Mouse (Mus musculus) Patski (cell line): Measurements from ENCODE around the gene Fbp1. TPM values are rescaled to one million over a fixed set of nuclear protein-coding genes. Genes with fewer than 3 reads are reported as not detected.
A peak's percentile ranks its signal among the peaks of the same experiment; 100 is the strongest.
"Not testable (repeated sequence)": the region's sequence is repeated elsewhere in the genome, so short reads cannot be mapped to it uniquely, and the experiment has no call there.

ENCODE experiments used
- ATAC-seq: fragments of 100-300 bp; one replicate; pipeline ENCODE4 v1.8.0; 2021
- CTCF ChIA-PET: fragments of 350-600 bp; sonication (Branson Sonifier 250); formaldehyde crosslinking; loops from one replicate; lab custom pipeline; 2022; ENCODE audit warnings: inconsistent platforms; lab: Charles Lee
- POLR2A ChIA-PET: fragments of 350-600 bp; sonication (Branson Sonifier 250); formaldehyde crosslinking; loops from one replicate; lab custom pipeline; 2022; ENCODE audit warnings: antibody characterized with exemption, inconsistent platforms; lab: Charles Lee
- DNase-seq: peaks from one replicate; pipeline ENCODE4 v3.0.0-alpha.2; 2011; ENCODE audit warnings: low read depth, low spot score
- H3K27me3 ChIP-seq: fragments of 371-371 bp; one replicate; pipeline ENCODE4 v1.5.1; 2021
- CTCF ChIP-seq: fragments of 100-300 bp; IDR thresholded peaks from one replicate; pipeline ENCODE4 v1.5.1; 2021
- in situ Hi-C: fragments of 300-500 bp; cut with MboI; formaldehyde crosslinking; loops from 3 replicates; pipeline ENCODE4 v1.11.1; 2018; ENCODE audit warnings: low pct_unique_long_range_greater_than_20kb, mixed read lengths
- polyA plus RNA-seq: library from polyadenylated mRNA; unstranded; gene quantifications from one replicate; pipeline ENCODE4 v1.2.3, GENCODE M21; 2021

The Fbp1 gene
- polyA plus RNA-seq, 1 experiment from 2014 or later, result not detected

GRCm38 (mm10) chr13:62856850-62857249, 31.2 kb downstream of the Fbp1 start:
- no peak for DNase-seq
- ChIA-PET POLR2A (no interaction called here), CTCF (interaction anchor here (0.7 to 2.4 kb wide), 15 partner anchors 8 to 386 kb away, joined by 3 to 8 read pairs (median 3); no protein-coding TSS in a partner anchor)
- H3K27me3 ChIP-seq, result no peaks in the 10 kb centered on the region
- in situ Hi-C loops, result loop anchor here (10.0 to 25.0 kb wide), 2 partner anchors 392 to 920 kb away; partner anchors contain the start of gene Gm49359
- ATAC-seq, result no peak
- TF ChIP-seq CTCF, result no peak

DNA sequence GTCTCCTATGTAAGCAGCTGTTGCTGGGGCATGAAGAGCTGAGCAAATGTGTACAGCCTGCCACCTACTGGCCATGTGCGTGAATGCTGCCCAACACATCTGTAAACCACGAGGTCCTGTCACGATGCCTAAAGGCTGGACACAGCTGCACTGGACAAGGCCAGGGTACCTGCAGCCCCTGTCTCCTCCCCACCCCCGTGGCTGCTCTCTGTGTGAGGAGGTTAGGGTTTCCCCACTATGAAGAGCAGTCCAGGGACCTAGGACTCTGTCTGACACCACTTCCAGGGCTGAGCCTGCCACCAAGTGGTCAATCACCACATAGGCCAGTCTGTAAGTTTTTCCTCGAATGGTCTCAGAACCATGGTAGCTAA, 31.8 kb downstream of the Fbp1 start:
- no peaks in the 10 kb centered on the region for H3K27me3 ChIP-seq
- ATAC-seq, result peak; percentile 97
- peak; percentile 97 for TF ChIP-seq CTCF
- in situ Hi-C loops, result loop anchor here (10.0 to 25.0 kb wide), 2 partner anchors 391 to 919 kb away; partner anchors contain the start of gene Gm49359
- POLR2A ChIA-PET, result no interaction called here
- DNase-seq, result peak; percentile 30
- CTCF ChIA-PET, result interaction anchor here (0.7 to 2.4 kb wide), 15 partner anchors 8 to 386 kb away, joined by 3 to 8 read pairs (median 3); no protein-coding TSS in a partner anchor

GRCm38 (mm10) chr13:62855396-62856304, 32.4 kb downstream of the Fbp1 start:
- DNase-seq, result no peak
- ChIA-PET CTCF (interaction anchor here (0.7 to 2.7 kb wide), 12 partner anchors 9 to 228 kb away, joined by 3 to 18 read pairs (median 4); no protein-coding TSS in a partner anchor), POLR2A (interaction anchor here (0.6 kb wide), 1 partner anchor 566 kb away, joined by 4 read pairs; no protein-coding TSS in a partner anchor)
- no peaks in the 10 kb centered on the region for H3K27me3 ChIP-seq
- in situ Hi-C loops, result loop anchor here (10.0 to 25.0 kb wide), 2 partner anchors 391 to 918 kb away; partner anchors contain the start of gene Gm49359
- no peak for TF ChIP-seq CTCF
- ATAC-seq, result no peak

DNA sequence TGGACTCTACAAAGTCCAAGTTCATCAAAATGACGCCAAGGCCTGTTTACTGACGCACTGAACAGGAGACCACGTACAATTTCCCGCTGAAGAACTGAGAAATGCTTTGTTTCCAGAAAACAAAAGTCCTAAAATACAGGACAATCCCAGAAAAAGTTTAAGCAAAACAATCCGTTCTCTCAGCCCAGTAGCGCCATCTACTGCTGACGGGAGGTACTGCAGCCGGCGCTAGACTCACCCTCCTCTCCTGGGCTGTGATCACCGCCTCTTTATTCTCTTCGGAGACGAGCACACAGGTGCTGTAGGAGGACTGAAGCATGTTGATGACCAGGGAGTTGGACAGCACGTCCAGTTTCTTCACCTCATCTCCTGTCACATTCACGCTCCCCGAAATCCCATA, 33.4 kb downstream of the Fbp1 start:
- peak; percentile 96 for TF ChIP-seq CTCF
- ATAC-seq, result no peak
- no peak for DNase-seq
- no peaks in the 10 kb centered on the region for H3K27me3 ChIP-seq
- CTCF ChIA-PET, result interaction anchor here (1.3 to 2.7 kb wide), 2 partner anchors 13 to 227 kb away, joined by 3 to 18 read pairs; no protein-coding TSS in a partner anchor
- in situ Hi-C loops, result loop anchor here (10.0 to 25.0 kb wide), 2 partner anchors 390 to 917 kb away; partner anchors contain the start of gene Gm49359
- POLR2A ChIA-PET, result no interaction called here

GRCm38 (mm10) chr13:62833341-62833740, 54.7 kb downstream of the Fbp1 start:
- ChIA-PET CTCF (no interaction called here), POLR2A (no interaction called here)
- ATAC-seq (no peak), DNase-seq (no peak)
- in situ Hi-C loops, result no loop called here
- H3K27me3 ChIP-seq, result no peaks in the 10 kb centered on the region
- TF ChIP-seq CTCF, result no peak

DNA sequence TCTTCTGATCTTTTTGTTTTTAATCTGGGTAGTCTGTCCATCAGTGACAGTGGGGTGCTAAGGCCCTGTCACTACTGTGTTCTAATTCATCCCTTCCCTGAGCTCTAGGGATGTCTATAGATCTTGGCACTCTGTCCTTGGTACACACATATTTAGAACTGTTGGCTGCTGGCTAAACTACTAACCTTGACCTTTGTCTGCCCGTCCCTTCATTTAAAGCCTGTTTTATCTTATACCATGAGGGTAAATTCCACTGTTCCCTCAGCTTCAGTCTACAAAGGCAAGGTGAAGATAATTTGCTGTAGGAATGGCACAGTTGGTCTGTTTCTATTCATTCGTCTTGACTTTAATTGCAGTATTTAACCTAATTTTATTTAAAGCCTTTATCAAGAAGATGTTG, 55.8 kb downstream of the Fbp1 start:
- CTCF ChIA-PET, result no interaction called here
- TF ChIP-seq CTCF, result no peak
- POLR2A ChIA-PET, result no interaction called here
- H3K27me3 ChIP-seq, result no peaks in the 10 kb centered on the region
- in situ Hi-C loops, result no loop called here
- ATAC-seq (no peak), DNase-seq (no peak)

DNA sequence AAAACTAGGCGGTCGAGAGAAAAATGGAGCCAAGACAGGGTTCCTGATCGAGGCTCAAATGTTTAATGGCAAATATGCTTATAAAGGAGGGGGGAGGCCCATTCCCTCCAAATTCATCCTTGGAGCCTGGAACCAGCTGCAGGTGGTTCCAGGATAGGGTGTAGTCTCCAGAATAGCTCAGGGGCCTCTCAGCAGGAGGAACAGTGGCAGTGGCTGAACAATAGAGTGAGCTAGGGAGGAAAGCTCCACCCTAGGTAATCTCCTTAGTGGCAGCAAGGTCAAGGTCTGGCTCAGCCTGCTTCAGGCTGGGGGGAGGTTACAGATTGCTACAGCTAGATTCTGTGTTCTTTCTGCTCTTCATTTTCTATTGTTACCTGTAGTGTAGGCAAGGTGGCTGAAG, 72.4 kb downstream of the Fbp1 start:
- CTCF ChIA-PET, DNase-seq, in situ Hi-C loops, H3K27me3 ChIP-seq, ATAC-seq, POLR2A ChIA-PET: not testable (repeated sequence)

Other genes starting within 250 kb of the Fbp1 start
- gene Platr25, start 127.6 kb downstream of the Fbp1 start, polyA plus RNA-seq, result 8.1 TPM
- gene Gm5141, start 102.5 kb downstream of the Fbp1 start, polyA plus RNA-seq, result 2.5 TPM
- 0.32 TPM for gene Fbp2, start 29.9 kb downstream of the Fbp1 start, polyA plus RNA-seq
- gene 2010111I01Rik, start 76.6 kb upstream of the Fbp1 start, polyA plus RNA-seq, result 98.5 TPM